Comparison of ENCODE assay signal across 32 mouse cellular contexts in genomic region chr19:23826251-23826650, GRCm38 (mm10).
"Had no signal": no experiment of that assay in that cellular context is flagged by ENCODE, and none has a peak within 500 bp of the region (broad histone marks: within the 10 kb centered on the region; RNA-seq: fewer than 3 reads in every experiment).

No protein-coding gene starts in this region.

- H3K4me3 ChIP-seq: heart, embryonic 15.5 days; hindbrain, embryonic 10.5 days; hindbrain, embryonic 12.5 days; hindbrain, embryonic 13.5 days; hindbrain, embryonic 15.5 days; intestine, embryonic 15.5 days; kidney, embryonic 15.5 days; layer of hippocampus, adult 2 months; left cerebral cortex, adult 2 months had no signal

- H3K4me2 ChIP-seq: heart, embryonic 15.5 days; hindbrain, embryonic 12.5 days; hindbrain, embryonic 13.5 days; hindbrain, embryonic 14.5 days; hindbrain, embryonic 15.5 days; intestine, embryonic 15.5 days; kidney, embryonic 15.5 days had no signal

- ATAC-seq: hindbrain, embryonic 16.5 days; hindbrain, postnatal 0 days; inflammation-experienced regulatory T-cells, adult 6 months; intestine, embryonic 15.5 days; intestine, embryonic 16.5 days; intestine, postnatal 0 days had no signal

- H3K9ac ChIP-seq: heart, embryonic 15.5 days; hindbrain, embryonic 12.5 days; hindbrain, embryonic 13.5 days; hindbrain, embryonic 14.5 days; hindbrain, embryonic 15.5 days; intestine, embryonic 15.5 days; kidney, embryonic 15.5 days had no signal

- H3K36me3 ChIP-seq: heart, embryonic 15.5 days; hindbrain, embryonic 10.5 days; hindbrain, embryonic 12.5 days; hindbrain, embryonic 15.5 days; intestine, embryonic 15.5 days; kidney, embryonic 15.5 days had no signal

- H3K9me3 ChIP-seq: heart, embryonic 15.5 days; hindbrain, embryonic 10.5 days; hindbrain, embryonic 12.5 days; hindbrain, embryonic 13.5 days; hindbrain, embryonic 15.5 days; intestine, embryonic 15.5 days; kidney, embryonic 15.5 days had no signal

- DNase-seq: heart, postnatal 10 days; heart, postnatal 14 days; heart, postnatal 36 days; heart, postnatal 4 days; kidney, adult 11 months; kidney, adult 18-20 months; kidney, adult 2 months; kidney, adult 8-10 months; kidney, adult 9 months; kidney, postnatal 10 days; kidney, postnatal 14 days; kidney, postnatal 25 days; kidney, postnatal 36 days; kidney, postnatal 4 days; layer of hippocampus, adult 9-11 months; layer of hippocampus, postnatal 36 days had no signal

- H3K27me3 ChIP-seq: heart, embryonic 15.5 days; hindbrain, embryonic 12.5 days; hindbrain, embryonic 13.5 days; hindbrain, embryonic 15.5 days; intestine, embryonic 15.5 days; kidney, embryonic 15.5 days had no signal

- H3K4me1 ChIP-seq: heart, embryonic 15.5 days; intestine, embryonic 15.5 days; kidney, embryonic 15.5 days had no signal

- H3K27ac ChIP-seq: heart, embryonic 15.5 days; hindbrain, embryonic 10.5 days; hindbrain, embryonic 12.5 days; hindbrain, embryonic 13.5 days; hindbrain, embryonic 14.5 days; hindbrain, embryonic 15.5 days; hindbrain, postnatal 0 days; intestine, embryonic 15.5 days; kidney, embryonic 15.5 days; kidney, postnatal 0 days; layer of hippocampus, adult 2 months; left cerebral cortex, adult 2 months had no signal
